Mouse (Mus musculus) MEL (cell line): ENCODE measurements at regions not wholly inside any gene's neighbourhood (a gene's known extent, or its start where the extent isn't known, plus 50 kb on each side); places are given as distances from the start of the nearest gene placed in this dataset.

ENCODE experiments used
- BHLHE40 ChIP-seq: IDR thresholded peaks from 2 replicates; pipeline ENCODE4 v1.6.1; 2012; ENCODE audit warnings: low read depth, mild to moderate bottlenecking, inconsistent platforms, low read length, improper control_type of control experiment, borderline replicate concordance
- CHD2 ChIP-seq: IDR thresholded peaks from 2 replicates; pipeline ENCODE4 v1.6.1; 2011; ENCODE audit warnings: low read length, improper control_type of control experiment
- CTCF ChIP-seq, 3 experiments: IDR thresholded peaks in 2 of 3; conservative IDR thresholded peaks in 1 of 3; 2 replicates each; pipeline ENCODE4 v1.5.1; 2011 to 2012; ENCODE audit warnings: low read length in 3 of 3, low read depth in 2 of 3, mild to moderate bottlenecking in 2 of 3, improper control_type of control experiment in 1 of 3, inconsistent platforms in 1 of 3, mixed read lengths in 1 of 3, moderate library complexity in 1 of 3; ENCODE audit not compliant: control insufficient read depth in 1 of 3, insufficient read depth in 1 of 3, poor library complexity in 1 of 3, severe bottlenecking in 1 of 3
- E2F4 ChIP-seq: IDR thresholded peaks from 2 replicates; pipeline ENCODE4 v1.6.1; 2011; ENCODE audit warnings: low read depth, low read length, improper control_type of control experiment, borderline replicate concordance
- ELF1 ChIP-seq: IDR thresholded peaks from 2 replicates; pipeline ENCODE4 v1.6.1; 2014; ENCODE audit warnings: low read depth, mild to moderate bottlenecking, inconsistent platforms, low read length, improper control_type of control experiment, moderate library complexity
- HCFC1 ChIP-seq: IDR thresholded peaks from 2 replicates; pipeline ENCODE4 v1.6.1; 2012; ENCODE audit warnings: low read depth, mild to moderate bottlenecking, inconsistent platforms, low read length, improper control_type of control experiment, moderate library complexity
- POLR2A ChIP-seq, 2 experiments: IDR thresholded peaks; 2 replicates each; pipeline ENCODE4 v1.6.1; 2011 to 2012; ENCODE audit warnings: low read length in 2 of 2, mild to moderate bottlenecking in 2 of 2, control low read depth in 1 of 2, improper control_type of control experiment in 1 of 2, low read depth in 1 of 2, moderate library complexity in 1 of 2; ENCODE audit not compliant: control insufficient read depth in 1 of 2, insufficient read depth in 1 of 2, poor library complexity in 1 of 2
- POLR2AphosphoS2 ChIP-seq: IDR thresholded peaks from 2 replicates; pipeline ENCODE4 v1.6.1; 2011; ENCODE audit warnings: low read length, improper control_type of control experiment
- TCF12 ChIP-seq: IDR thresholded peaks from 2 replicates; pipeline ENCODE4 v1.6.1; 2014; ENCODE audit warnings: low read depth, mild to moderate bottlenecking, inconsistent platforms, low read length, improper control_type of control experiment, moderate library complexity
- UBTF ChIP-seq: IDR thresholded peaks from 2 replicates; pipeline ENCODE4 v1.6.1; 2012; ENCODE audit warnings: low read depth, mild to moderate bottlenecking, inconsistent platforms, low read length, improper control_type of control experiment, moderate library complexity, borderline replicate concordance; ENCODE audit not compliant: insufficient read depth
- USF1 ChIP-seq: IDR thresholded peaks from 2 replicates; pipeline ENCODE4 v1.6.1; 2014; ENCODE audit warnings: low read depth, mild to moderate bottlenecking, inconsistent platforms, low read length, improper control_type of control experiment, moderate library complexity
- ZC3H11A ChIP-seq: IDR thresholded peaks from 2 replicates; pipeline ENCODE4 v1.6.1; 2012; ENCODE audit warnings: low read depth, mild to moderate bottlenecking, inconsistent platforms, low read length, improper control_type of control experiment
- ZNF384 ChIP-seq: IDR thresholded peaks from 2 replicates; pipeline ENCODE4 v1.6.1; 2012; ENCODE audit warnings: low read depth, mild to moderate bottlenecking, inconsistent platforms, low read length, improper control_type of control experiment

DNA sequence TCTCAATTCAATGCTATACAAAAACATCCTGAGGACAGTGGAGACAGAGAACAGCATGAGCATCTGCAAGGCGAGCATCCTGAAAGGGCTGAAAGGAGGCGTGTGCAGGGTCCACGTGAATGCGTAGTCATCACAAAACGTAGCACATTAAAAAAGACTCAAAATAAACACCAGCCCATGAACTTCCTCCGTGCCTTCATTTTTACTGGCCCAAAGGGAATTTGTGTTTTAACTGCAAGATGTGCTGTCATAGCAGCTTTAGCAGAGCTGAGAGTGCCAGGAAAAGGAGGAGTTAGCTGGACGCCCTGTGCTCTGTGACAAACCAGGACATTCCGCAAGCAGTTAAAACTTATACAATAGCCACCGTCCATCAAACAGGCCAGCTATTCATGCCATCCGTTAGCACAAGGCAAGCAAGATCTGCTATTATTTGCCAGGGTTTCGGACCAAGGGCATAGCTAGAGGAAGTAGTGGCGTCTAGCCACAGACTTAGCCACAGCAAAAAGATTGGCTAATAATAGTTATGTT, 92.9 kb upstream of the Stmnd1 start:
- TF ChIP-seq CTCF (IDR thresholded peaks at IDR 0.05 in 2 of 3, conservative IDR thresholded peaks at IDR 0.05 in 1 of 3; ENCODE audit: control insufficient read depth in 1 of 3, insufficient read depth in 1 of 3, low read depth in 2 of 3, low read length in 3 of 3, poor library complexity in 1 of 3, severe bottlenecking in 1 of 3) (no peak), POLR2AphosphoS2 (no peak), TCF12 (no peak), CHD2 (no peak), POLR2A (IDR thresholded peaks at IDR 0.05; ENCODE audit: control insufficient read depth in 1 of 2, insufficient read depth in 1 of 2, low read depth in 1 of 2, low read length in 2 of 2, poor library complexity in 1 of 2) (no peak), UBTF (no peak), ZC3H11A (no peak), ZNF384 (no peak), ELF1 (no peak), BHLHE40 (no peak), HCFC1 (no peak), E2F4 (no peak), USF1 (no peak)
